Mouse (Mus musculus): ENCODE measurements around the gene Sorl1. TPM values are rescaled to one million over a fixed set of nuclear protein-coding genes. Genes with fewer than 3 reads are reported as not detected.

Sorl1 gene
- total RNA-seq, 2 experiments from 2014 or later: 20.2 to 22.2 TPM

GRCm38 (mm10) chr9:42097731-42098473 is 26.2 kb downstream of the Sorl1 start:
- ATAC-seq (replicated peaks; ENCODE audit: low FRiP score, poor library complexity, severe bottlenecking): no peak

- no peak for ATAC-seq (replicated peaks; ENCODE audit: low FRiP score, poor library complexity, severe bottlenecking)
Observed at GRCm38 (mm10) chr9:42097006-42097730, 26.9 kb downstream of the Sorl1 start.

- no peak for ATAC-seq (replicated peaks; ENCODE audit: low FRiP score, poor library complexity, severe bottlenecking)
Observed at GRCm38 (mm10) chr9:42094752-42095151, 29.3 kb downstream of the Sorl1 start.

- ATAC-seq (replicated peaks; ENCODE audit: low FRiP score, poor library complexity, severe bottlenecking): no peak
Observed at GRCm38 (mm10) chr9:42094028-42094551, 30.0 kb downstream of the Sorl1 start.

- ATAC-seq (replicated peaks; ENCODE audit: low FRiP score, poor library complexity, severe bottlenecking): no peak
Observed at GRCm38 (mm10) chr9:42092749-42093148, 31.3 kb downstream of the Sorl1 start.

- ATAC-seq (replicated peaks; ENCODE audit: low FRiP score, poor library complexity, severe bottlenecking): no peak
Observed at GRCm38 (mm10) chr9:42091561-42091960, 32.5 kb downstream of the Sorl1 start.

- ATAC-seq (replicated peaks; ENCODE audit: low FRiP score, poor library complexity, severe bottlenecking): no peak
Observed at GRCm38 (mm10) chr9:42087921-42088320, 36.2 kb downstream of the Sorl1 start.

- ATAC-seq (replicated peaks; ENCODE audit: low FRiP score, poor library complexity, severe bottlenecking): no peak
Observed at GRCm38 (mm10) chr9:42085970-42086369, 38.1 kb downstream of the Sorl1 start.

- ATAC-seq (replicated peaks; ENCODE audit: low FRiP score, poor library complexity, severe bottlenecking): no peak
Observed at GRCm38 (mm10) chr9:42083661-42084067, 40.4 kb downstream of the Sorl1 start.

- no peak for ATAC-seq (replicated peaks; ENCODE audit: low FRiP score, poor library complexity, severe bottlenecking)
Observed at GRCm38 (mm10) chr9:42081681-42082530, 42.2 kb downstream of the Sorl1 start.

- no peak for ATAC-seq (replicated peaks; ENCODE audit: low FRiP score, poor library complexity, severe bottlenecking)
Observed at GRCm38 (mm10) chr9:42080671-42081070, 43.4 kb downstream of the Sorl1 start.

- no peak for ATAC-seq (replicated peaks; ENCODE audit: low FRiP score, poor library complexity, severe bottlenecking)
Observed at GRCm38 (mm10) chr9:42077112-42077845, 46.8 kb downstream of the Sorl1 start.

- ATAC-seq (replicated peaks; ENCODE audit: low FRiP score, poor library complexity, severe bottlenecking): no peak
Observed at GRCm38 (mm10) chr9:42076256-42076849, 47.7 kb downstream of the Sorl1 start.

GRCm38 (mm10) chr9:42075241-42075640 is 48.9 kb downstream of the Sorl1 start:
- ATAC-seq (replicated peaks; ENCODE audit: low FRiP score, poor library complexity, severe bottlenecking): no peak

GRCm38 (mm10) chr9:42072010-42072409 is 52.1 kb downstream of the Sorl1 start:
- ATAC-seq (replicated peaks; ENCODE audit: low FRiP score, poor library complexity, severe bottlenecking): no peak

GRCm38 (mm10) chr9:42070856-42071255 is 53.2 kb downstream of the Sorl1 start:
- no peak for ATAC-seq (replicated peaks; ENCODE audit: low FRiP score, poor library complexity, severe bottlenecking)

GRCm38 (mm10) chr9:42069471-42069870 is 54.6 kb downstream of the Sorl1 start:
- ATAC-seq (replicated peaks; ENCODE audit: low FRiP score, poor library complexity, severe bottlenecking): no peak

GRCm38 (mm10) chr9:42067950-42068349 is 56.1 kb downstream of the Sorl1 start:
- ATAC-seq (replicated peaks; ENCODE audit: low FRiP score, poor library complexity, severe bottlenecking): no peak

GRCm38 (mm10) chr9:42065756-42066155 is 58.3 kb downstream of the Sorl1 start:
- no peak for ATAC-seq (replicated peaks; ENCODE audit: low FRiP score, poor library complexity, severe bottlenecking)

Measured in erythroblast, adult 5-6 weeks (primary cell).